Mouse (Mus musculus) left cerebral cortex, adult 9 months (tissue): ENCODE data around the gene Rims3.

ENCODE experiments used
- DNase-seq, 2 experiments: peaks; one replicate each; pipeline ENCODE4 v3.0.0; 2022; ENCODE audit warnings: low spot score in 2 of 2

Rims3 gene

DNA sequence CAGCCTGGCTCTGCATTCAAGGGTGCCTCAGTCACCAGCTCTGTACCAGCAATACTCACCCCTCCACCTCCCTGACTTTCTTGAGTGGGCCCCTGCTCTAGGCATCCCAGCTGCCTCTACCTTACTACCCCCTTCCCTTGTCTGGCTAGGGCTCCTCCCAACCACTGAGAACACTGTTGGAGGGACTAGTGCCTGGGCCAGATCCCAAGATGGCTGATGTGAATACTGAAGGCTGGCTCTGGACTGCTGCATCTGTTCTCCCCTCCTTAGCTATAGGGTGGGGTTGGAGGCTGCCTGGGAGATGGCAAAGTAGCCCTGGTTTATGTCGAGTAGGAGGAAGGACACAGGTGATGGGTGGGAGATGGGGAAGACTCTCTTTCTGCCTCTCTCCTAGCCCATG lies 37.9 kb downstream of the Rims3 start:
- DNase-seq, result no peak

DNA sequence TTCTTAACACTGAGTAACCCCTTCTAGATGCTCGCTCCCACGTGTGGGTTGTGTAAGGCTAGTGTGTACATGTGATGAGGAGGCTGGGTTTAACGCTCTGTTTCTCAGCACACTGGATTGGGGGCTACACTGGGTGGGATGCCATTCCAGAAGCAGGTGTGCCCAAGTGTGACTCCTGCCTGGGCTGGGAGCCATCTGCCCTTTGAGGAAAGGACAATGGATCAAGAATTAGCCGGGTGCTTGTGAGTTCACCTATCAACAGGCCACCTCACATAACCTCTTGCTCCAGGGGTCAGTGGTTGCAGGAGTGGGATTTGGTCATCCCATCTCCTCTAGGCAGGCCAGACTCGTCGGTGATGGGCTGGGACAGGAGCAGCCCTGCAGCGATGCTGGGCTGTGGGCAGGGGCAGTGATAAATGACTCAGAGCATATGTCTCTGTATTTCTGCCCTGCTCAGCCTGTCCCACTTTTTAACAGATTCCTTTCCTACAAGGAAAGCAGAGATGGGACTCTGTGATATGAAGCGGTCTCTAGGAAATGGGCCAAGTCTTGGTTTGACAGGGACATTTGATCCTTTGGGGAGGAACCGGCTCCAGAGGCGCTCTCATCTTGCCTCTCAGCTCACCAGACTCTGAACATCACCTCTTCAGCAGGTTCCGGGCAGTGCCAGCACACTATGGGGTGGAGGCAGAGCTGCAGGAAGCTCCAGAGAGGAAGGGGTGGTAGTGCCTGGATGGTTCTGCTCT lies 39.2 kb downstream of the Rims3 start:
- peak in 1 of 2 experiments; percentile 38 for DNase-seq

DNA sequence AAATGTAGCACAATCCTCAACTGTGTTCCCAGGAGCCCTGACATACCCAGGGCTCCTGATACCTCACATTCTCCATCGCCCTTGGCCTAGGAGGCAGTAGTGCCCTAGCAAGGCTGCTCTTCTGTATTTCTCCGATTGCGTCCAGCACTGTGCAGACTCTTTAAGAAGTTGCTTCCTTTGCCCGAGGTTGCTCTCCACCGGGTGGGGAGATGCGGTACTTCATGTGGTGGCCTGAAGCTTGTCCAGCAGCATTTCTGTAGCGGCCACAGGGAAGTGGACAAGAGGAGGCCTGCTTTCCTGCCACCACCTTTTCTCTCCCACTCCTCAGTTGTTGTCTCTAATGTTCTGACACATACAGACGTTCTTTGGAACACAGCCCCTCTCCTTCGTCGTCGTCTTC lies 40.0 kb downstream of the Rims3 start:
- no peak for DNase-seq

DNA sequence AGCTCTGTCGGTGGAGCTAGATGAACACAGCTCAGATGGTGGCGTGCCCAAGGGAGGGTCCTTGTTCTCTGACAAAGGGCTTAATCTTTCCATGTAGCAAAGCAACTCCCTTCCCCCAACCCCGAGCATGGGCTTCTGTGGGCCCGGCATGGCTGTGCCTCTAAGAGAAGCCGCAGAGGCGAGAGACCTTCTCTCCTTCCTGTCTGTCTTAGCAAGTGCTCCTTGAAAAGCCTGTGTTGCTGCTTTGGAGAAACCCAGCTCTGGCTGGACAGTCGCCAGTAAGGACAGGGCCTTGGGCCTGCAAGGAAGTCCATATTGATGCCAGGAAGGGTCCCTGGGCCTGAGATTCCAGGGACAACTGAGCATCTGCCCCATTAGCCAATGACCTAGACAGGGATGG lies 40.6 kb downstream of the Rims3 start:
- DNase-seq, result no peak

DNA sequence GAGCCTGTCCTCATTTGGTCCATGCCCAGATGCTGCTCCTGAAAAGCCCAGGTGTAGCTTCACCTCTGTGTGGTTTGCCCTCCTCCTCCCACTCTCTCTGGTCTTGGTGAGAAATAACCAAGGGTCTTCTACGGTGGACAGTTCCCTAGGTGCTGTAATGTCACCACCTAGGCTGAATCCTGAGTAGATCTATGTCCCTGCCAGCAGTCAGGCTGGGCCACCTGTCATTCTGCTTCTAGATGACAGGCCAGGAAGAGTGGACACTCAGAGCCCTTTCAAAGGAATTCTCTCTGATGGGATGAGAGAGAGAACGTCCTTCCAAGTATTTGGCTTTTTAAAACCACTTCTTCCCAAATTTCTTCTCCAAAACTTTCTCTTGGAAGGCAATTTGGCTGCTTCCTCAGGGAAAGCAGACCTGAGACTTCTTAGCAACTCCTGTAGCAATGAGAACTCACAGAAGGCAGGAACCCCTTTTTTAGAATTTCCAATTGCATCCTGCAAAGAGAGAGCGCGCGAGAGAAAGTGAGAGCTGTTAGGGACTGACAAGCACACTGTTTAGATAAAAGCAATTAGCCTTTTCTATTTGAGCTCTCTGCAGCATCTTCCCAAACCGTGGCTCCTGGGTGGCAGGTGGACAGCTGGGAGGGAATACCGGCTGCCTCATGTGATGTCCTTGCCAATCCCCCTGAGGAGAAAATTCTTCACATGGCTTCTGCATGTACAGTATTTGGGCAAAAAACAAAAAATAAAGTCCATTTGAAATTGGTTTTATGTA lies 41.4 kb downstream of the Rims3 start:
- DNase-seq, result no peak

DNA sequence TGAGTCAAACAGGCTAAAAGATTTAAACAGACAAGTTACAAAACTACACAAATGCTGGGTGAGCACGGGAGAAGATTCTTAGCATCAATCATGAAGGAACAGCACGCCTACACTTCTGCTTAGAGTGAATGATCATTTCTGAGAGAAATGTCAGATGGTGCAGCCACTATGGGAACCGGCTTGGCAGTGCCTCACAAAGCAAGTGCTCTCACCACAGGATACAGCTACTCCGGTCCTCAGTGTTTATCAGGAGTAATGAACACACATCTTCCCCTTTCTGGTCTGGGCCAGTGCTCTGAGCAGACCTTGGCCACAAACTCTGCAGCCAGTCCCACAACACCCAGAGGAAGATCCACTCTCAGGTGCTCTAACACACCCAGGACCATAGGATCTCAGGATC lies 49.9 kb downstream of the Rims3 start:
- DNase-seq, result no peak

DNA sequence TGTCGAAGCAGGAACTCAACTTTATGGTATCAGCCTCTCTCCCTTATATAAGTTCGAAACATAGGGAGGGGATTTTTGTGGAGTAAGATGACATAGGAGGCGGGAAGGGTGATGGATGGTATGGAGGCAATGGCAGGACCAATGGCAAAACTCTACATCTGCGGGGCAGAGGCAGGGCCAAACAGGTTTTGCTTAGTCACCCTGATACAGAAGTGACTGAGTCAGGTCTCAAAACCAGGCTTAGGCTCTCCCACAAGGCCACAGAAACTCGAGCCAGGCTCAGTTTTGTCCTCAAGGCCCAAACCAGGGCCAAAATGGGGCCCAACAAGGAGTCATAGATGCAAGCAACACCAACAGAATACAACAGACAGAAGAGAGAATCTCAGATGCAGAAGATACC lies 51.0 kb downstream of the Rims3 start:
- no peak for DNase-seq

DNA sequence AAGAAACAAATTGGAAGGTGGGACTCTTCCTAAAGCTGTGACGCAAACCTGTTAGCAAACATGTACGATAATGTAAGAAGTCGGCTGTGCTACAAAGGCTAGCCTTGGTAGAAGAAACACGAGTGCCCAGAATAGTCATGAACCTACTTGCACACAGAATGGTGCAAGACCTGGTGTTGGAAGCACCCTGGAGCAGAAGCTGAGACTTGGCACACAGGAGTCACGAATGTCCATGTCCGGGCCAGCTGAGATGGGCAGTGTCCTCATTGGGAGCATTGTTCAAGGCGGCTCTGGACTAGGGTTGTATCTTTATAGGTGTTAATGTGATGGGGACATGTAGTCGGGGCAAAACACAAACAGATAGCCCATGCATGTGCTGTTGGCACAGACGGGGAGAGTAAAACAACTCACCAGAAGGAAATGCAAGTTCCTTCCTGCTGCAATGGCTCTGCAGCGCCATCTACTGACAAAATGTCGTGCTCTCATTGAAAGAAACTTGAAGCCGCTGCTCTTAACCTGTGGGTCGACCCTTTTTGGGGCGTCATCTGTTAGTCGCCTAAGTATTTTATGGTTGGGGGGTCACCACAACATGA lies 55.0 kb downstream of the Rims3 start:
- peak in 1 of 2 experiments; percentile 54 for DNase-seq

DNA sequence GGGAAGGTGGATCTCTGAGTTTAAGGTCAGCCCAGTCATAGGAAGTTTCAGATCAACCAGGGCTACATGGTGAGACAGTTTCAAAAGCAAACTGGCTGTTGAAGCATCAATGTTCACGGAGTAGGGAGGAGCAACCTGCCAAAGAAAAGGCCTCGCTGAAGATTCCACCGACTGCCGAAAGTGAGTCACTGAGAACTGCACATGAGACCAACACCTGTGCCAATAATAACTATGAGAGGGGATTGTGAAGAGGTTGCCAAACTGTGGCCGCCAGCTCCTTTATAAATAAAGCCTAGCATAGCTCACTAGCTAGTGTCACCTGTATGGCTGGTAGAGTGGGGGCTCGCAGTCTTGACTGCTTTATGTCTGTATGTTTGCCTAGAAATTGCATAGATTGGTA lies 56.5 kb downstream of the Rims3 start:
- DNase-seq, result no peak

DNA sequence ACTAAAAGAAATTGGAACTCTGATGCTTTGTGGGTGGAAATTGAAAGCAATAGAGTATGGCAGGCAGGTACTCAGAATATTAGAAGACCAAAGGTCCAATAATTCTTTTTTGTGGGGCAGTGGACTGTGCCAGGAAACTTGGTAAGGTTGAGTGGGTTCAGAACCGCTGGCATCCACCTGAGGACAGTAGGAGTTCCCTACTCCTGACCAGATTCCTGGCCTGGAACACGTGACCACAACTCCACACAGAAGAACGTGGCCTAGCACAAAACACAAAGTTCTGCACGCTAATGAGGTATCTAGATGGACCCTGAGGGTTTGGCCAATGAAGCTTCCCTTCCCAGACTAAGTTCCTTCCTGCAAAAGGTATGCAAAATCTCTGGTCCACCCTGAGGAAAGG lies 58.2 kb downstream of the Rims3 start:
- DNase-seq, result no peak

DNA sequence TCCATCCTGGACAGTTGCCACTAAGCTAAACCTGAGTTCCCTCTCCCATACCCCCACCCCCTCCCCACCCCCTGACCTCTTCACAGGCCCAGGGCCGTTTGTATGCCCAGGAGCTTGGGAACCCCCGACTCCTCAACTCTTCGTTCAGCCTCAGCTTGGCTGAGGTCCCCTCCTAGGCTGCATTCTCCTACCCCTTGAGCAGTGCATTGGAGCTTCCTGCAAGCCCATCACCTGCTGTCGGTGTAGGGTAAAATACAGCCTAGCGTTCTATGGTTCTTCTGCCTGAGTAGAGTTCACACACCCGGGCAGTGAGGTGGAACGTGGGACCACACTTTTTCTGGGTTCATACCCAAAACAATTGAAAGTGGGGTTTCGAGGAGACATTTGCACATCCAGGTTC lies 58.8 kb downstream of the Rims3 start:
- DNase-seq, result no peak

DNA sequence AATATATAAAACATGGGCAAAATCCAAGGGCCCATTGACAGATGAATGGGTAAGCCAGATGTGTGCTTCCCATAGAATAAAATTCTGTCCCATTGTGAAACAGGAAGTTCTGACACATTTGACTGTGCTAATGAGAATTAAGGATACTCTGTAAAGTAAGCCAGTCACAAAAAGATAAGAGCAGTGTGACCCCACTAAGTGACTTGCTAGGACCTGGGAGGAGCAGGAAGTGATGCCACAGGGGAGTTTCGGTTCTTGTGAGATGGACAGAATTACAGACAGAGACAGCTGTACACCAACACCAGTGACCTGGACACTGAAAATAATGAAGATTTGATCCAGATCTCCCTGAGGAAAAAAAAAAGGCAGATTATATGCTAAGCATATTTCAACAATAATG lies 59.2 kb downstream of the Rims3 start:
- no peak for DNase-seq

DNA sequence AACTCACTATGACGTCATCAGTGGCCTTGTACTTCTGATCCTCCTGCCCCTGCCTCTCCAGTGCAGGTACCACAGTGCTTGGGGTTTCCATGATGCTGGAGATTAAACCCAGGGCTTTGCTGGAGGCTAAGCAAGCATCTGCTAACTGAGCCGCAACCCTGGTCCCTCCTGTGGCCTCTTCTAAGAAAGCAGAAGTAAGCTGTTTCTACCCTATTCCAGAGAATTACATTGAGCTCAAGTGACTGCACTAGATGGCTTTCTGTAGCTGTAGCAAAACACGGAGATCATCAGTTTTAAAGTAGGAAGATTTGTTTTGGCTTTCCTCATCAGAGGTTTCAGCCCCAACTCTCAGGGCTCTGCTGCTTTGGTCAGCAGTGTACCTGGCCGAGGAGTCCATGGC lies 59.9 kb downstream of the Rims3 start:
- DNase-seq, result no peak

DNA sequence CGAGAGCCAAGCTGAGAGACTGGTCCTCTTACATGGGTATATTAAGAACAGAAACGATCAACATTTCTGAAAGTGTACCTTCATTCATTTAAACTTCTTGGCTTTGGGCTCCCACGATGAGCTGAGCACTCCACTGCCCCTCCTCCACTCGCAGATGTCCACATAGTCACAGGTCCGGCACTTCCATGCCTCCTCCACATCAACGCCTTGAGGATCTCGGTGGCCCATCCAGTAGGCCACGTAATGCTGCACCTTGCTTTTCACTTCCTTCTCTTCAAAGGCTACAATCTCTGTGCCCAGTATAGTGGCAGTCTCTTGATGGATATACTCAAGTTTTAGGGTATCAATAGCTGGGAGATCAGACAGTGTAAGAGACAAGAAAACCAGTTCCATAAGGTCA lies 66.8 kb downstream of the Rims3 start:
- DNase-seq, result no peak

DNA sequence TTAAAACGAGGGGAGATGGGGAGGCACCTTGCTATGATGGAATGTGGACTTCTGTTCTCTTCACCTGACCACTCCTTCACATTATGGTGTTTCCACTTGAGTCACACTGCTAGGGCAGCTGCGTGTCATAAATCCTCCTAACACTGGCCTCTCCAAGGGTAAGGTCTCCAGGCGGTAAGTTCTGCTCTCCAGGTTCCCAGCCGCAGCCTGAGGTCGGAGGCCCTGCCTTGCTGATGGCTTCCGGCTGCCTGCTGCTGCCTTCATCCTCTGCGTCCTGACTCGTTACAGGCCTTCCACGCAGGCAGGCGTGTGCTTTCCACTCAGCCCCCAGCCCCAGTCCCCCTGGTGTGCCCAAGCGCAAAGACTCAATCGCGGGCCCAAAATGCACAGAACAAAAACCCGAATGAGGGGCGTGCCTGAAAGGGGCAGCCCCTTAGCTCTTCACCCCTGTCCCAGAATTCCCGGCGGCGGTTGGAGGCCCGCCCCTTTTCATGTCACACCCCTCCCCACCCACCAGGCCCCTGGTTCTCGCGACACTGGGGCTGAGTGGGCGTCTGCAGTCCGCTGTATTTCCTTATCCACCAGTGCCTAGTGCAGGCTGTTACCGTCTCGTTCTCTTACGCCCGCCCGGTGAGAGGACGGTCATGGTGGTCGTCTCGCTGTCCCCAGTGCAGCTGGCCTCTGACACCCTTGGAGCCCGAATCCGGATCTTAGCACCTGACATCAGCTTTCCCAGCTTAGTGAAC lies 70.1 kb downstream of the Rims3 start, which contains the start of gene Exo5:
Gene Exo5 (minus strand): TSS at position 464 of the 746 bp plus-strand sequence.
- peak; percentile 75 to 87 for DNase-seq

DNA sequence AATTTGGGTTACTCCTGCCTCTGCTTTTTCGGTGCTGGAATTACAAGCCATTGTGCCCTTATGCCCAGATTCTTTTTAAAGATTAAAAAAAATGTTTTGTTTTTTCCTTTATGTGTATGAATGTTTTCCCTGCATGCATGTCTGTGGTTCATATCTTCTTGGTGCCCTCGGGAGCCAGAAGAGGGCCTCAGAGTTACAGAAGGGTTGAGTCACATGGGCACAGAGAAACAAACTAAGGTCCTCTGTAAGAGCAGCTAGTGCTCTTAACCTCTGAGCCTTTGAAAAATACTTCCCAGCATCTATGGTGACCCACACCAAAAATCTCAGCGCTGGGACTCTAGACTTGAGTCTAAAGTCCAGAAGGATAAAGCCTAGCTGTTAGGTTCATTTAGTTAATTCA lies 70.8 kb downstream of the Rims3 start:
- peak in 1 of 2 experiments; percentile 34 for DNase-seq

DNA sequence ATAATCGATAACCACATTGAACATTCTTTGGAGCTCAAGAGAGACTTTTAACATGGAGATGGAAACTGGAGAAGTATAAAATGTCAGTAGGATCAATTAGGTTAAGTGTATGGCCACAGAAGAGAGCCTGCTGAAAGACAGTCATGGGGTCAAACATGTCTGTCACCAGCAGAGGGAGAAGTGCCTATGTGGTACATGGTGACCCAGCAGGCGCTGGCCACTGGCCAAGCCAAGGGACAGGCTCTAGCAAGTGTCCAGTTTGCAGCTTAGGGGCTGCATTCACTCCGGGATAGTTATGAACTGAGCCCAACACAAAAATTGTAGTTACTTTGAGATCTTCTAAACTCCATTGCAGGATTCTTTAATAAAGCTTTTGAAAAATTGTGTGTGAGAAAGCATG lies 74.1 kb downstream of the Rims3 start:
- no peak for DNase-seq

DNA sequence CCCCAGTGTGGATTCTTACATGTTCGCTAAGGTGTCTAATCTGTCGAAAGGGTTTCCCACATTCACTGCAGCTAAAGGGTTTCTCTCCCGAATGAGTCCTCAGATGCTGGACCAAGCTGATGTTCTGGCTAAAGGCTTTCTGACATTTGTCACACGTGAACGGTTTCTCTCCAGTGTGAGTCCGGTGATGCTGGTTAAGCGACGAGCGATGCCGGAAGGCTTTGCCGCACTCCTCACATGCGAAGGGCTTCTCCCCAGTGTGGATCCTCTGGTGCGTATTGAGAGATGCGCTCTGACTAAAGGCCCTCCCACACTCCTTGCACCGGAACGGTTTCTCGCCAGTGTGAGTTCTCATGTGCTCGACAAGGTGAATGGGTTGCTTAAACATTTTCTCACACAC lies 76.1 kb downstream of the Rims3 start:
- no peak for DNase-seq

DNA sequence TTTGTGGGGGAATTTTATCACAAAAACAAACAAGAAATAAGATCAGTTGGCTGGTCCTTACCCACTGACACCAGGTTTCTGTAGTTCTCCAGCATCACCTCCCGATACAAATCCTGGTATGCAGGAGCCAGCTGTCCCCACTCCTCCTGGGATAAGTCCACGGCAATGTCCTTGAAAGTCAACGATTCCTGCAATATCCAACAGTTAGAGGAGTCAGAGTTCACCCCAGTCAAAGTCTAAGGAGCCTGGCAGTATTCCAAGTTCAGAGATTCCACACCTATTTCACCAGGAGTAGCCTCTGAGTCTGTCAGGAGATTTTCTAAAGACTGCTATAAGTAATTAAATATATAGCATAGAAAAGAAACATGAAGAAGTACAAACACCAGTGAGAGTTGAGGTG lies 80.4 kb downstream of the Rims3 start:
- DNase-seq, result no peak
